Mouse (Mus musculus) erythroblast, embryonic 14.5 days (primary cell): ENCODE measurements at regions not wholly inside any gene's neighbourhood (a gene's known extent, or its start where the extent isn't known, plus 50 kb on each side); places are given as distances from the start of the nearest gene placed in this dataset.

Source experiments
- H3K27me3 ChIP-seq: 2 replicates; pipeline ENCODE4 v1.6.1; 2012; ENCODE audit warnings: inconsistent platforms; ENCODE audit not compliant: control insufficient read depth
- H3K36me3 ChIP-seq: 2 replicates; pipeline ENCODE4 v1.6.1; 2012; ENCODE audit warnings: mild to moderate bottlenecking, inconsistent platforms; ENCODE audit not compliant: control insufficient read depth
- H3K4me1 ChIP-seq: 2 replicates; pipeline ENCODE4 v1.6.1; 2012; ENCODE audit warnings: inconsistent platforms; ENCODE audit not compliant: control insufficient read depth
- H3K4me3 ChIP-seq: replicated peaks from 2 replicates; pipeline ENCODE3; 2012; ENCODE audit warnings: moderate library complexity, mild to moderate bottlenecking, inconsistent platforms
- H3K9me3 ChIP-seq: 2 replicates; pipeline ENCODE4 v1.6.1; 2012; ENCODE audit warnings: low read length, inconsistent platforms, mixed read lengths; ENCODE audit not compliant: control insufficient read depth
- GATA1 ChIP-seq: IDR thresholded peaks from 2 replicates; pipeline ENCODE4 v1.6.1; 2012; ENCODE audit warnings: low read length, inconsistent platforms, mixed read lengths
- TAL1 ChIP-seq: IDR thresholded peaks from 3 replicates; pipeline ENCODE4 v1.6.1; 2012; ENCODE audit warnings: low read length, inconsistent platforms, mixed read lengths

DNA sequence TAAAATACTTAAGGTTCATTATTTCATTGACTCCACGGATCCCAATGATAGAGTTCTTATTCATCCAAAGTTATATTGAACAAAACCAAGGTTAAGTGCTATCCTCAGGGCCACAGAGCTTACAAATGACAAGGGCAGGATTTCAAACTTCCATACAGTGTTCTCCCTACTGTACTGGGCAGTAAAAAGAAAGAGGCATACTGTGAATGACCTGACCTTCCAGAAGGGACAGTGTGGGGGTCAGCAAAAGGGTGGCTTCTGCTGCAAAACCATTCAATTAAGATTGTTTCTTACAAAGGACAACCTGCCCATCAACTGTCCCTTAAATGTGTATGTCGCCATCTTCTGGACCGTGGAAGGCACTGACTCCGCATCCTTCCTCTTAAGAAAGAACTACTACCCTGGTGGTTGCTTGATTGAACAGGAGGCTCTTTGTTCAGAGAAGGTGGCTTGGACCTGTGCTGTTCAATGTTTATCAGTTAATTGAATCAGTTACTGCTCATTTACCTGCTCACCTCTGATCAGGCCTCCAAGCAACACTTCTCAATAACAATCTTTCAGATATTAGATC, 384.4 kb downstream of the Ccser2 start:
- Histone ChIP-seq H3K4me1 (no peaks in the 10 kb centered on the region), H3K36me3 (no peaks in the 10 kb centered on the region), H3K9me3 (no peaks in the 10 kb centered on the region), H3K27me3 (no peaks in the 10 kb centered on the region), H3K4me3 (no peak overlapping the region)
- TF ChIP-seq GATA1 (no peak), TAL1 (no peak)

DNA sequence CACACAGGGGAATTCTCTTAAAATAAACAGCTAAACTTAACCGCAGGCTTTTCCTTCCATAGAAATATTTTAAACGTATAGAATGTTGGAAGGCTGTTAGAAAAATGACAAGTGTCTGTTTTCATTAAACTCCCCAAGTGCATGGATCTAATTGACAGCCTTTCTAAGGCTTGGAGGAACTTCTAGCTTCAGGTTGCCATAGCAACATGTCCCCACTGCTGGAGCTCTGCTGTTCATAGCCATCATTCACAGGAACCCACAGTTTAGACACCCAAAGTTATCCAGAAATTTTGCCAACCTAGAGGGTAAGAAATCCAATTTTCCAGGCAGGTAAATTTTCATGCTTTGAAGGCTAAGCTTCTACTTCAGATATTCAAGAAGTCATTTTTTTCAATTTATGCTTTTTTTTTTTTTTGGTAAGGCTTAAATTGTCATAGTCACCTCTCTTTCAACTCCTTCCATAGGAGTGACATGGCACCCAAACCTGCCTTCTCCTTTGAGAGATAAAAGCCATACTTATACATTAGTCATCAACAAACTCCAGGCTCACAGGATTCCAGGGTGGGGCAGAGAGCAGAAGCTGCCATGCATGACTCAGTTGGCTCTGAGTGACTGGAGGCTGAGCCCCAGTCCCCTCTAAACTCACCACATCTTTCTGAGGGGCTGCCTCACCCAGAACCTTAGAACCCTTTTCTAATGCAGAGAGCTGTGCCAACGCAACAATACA, 385.1 kb downstream of the Ccser2 start:
- no peak overlapping the region for H3K4me3 ChIP-seq
- no peaks in the 10 kb centered on the region for H3K9me3 ChIP-seq
- H3K36me3 ChIP-seq: no peaks in the 10 kb centered on the region
- no peak for TF ChIP-seq TAL1
- no peak for TF ChIP-seq GATA1
- no peaks in the 10 kb centered on the region for H3K27me3 ChIP-seq
- H3K4me1 ChIP-seq: no peaks in the 10 kb centered on the region

DNA sequence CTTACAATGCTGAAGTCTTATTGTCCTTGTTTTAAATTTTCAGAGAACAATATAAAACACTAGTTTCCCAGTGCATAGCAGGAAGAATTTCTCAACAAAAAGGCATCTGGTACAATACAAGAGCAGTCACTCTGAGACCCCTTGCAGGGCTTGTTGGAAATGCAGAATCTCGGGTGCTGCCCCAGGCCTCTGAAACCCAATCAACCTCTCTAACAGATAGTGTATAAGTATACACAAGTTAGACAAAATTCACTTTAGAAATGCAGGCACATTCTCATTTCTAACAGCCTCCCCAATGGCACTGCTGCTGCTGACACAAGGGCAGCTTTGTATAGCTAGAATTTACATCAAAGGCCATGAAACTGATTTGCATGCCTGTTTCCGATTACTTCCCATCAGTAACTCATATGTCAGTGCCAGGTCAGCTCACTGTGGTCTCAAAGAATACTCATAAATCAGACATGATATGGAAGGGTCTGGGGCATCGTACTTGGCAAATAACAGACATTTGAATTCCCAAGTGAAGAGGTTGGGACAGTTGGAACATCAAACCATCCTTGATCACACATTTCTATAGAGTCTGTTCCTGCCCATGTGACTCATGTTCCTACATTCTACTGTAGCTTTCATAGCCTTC, 405.2 kb downstream of the Ccser2 start:
- H3K27me3 ChIP-seq: no peaks in the 10 kb centered on the region
- H3K4me3 ChIP-seq: no peak overlapping the region
- no peak for TF ChIP-seq GATA1
- TF ChIP-seq TAL1: no peak
- no peaks in the 10 kb centered on the region for H3K36me3 ChIP-seq
- H3K9me3 ChIP-seq: no peaks in the 10 kb centered on the region; the same call in 1 of the 2 replicates
- no peaks in the 10 kb centered on the region for H3K4me1 ChIP-seq

DNA sequence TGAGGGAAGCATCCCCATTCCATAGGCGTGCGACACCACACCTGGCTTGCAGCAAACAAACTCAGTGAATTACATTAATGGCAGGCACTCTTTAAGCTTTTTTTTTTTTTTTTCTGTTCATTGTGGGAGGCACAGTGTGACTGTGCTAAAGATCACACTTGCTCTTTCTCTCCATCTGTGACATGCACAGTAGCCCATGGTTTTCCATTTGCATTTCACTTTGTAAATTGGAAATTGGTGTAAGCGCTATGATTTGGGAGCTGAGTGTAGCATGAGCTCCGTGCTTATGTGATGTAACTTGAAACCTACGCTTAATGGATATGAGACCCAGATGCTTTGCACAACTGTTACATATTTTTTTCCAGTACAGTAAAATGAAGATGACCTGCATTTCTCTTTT, 431.2 kb downstream of the Ccser2 start:
- Histone ChIP-seq H3K36me3 (no peaks in the 10 kb centered on the region), H3K27me3 (no peaks in the 10 kb centered on the region), H3K4me3 (no peak overlapping the region), H3K9me3 (no peaks in the 10 kb centered on the region), H3K4me1 (no peaks in the 10 kb centered on the region)
- TF ChIP-seq GATA1 (no peak), TAL1 (no peak)

DNA sequence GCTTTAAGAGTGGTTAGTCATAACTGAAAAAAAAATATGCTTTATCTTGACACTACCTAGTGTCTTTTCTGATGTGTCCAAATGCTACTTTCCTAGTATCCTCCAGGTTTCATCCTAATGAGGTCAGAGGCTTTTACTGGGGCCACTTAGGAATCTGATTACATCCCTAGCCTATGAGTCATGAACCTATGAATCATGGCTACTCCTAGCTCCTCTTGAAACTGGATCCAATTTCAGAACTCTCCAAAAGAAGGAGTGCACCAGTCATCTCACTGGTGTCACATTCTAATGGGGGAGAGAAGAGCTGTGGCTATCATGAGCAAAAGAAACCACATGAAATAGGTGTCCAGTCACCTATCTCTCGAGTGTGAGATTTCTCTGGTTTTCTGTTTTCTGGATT, 432.6 kb downstream of the 4930474N05Rik start:
- Histone ChIP-seq H3K9me3 (no peaks in the 10 kb centered on the region; the same call in 1 of the 2 replicates), H3K4me1 (no peaks in the 10 kb centered on the region), H3K27me3 (no peaks in the 10 kb centered on the region), H3K4me3 (no peak overlapping the region), H3K36me3 (no peaks in the 10 kb centered on the region)
- TF ChIP-seq TAL1 (no peak), GATA1 (no peak)

DNA sequence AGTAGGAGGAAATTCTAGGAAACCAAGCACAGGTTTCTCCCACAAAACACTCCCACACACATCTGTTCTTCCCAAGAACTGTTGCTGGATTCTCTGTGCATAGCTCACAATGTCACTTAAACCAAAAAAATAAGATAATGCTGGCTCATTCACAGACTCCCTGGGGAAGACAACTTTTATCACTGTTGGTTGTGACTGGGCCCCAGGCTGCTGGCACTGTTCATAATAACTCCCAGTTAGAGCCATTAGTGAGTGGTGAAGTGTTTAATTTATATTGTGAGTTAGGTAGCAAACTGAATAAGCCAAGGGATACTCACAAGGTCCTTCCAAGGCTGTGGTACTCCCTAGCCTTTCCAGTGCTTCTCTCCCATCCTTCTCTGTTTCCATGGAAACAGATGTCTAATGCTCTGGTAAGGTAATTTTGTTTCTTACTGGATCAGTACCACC, 430.9 kb downstream of the 4930474N05Rik start:
- Histone ChIP-seq H3K27me3 (no peaks in the 10 kb centered on the region), H3K4me3 (no peak overlapping the region), H3K36me3 (no peaks in the 10 kb centered on the region), H3K9me3 (no peaks in the 10 kb centered on the region; the same call in 1 of the 2 replicates), H3K4me1 (no peaks in the 10 kb centered on the region)
- TF ChIP-seq TAL1 (no peak), GATA1 (no peak)

DNA sequence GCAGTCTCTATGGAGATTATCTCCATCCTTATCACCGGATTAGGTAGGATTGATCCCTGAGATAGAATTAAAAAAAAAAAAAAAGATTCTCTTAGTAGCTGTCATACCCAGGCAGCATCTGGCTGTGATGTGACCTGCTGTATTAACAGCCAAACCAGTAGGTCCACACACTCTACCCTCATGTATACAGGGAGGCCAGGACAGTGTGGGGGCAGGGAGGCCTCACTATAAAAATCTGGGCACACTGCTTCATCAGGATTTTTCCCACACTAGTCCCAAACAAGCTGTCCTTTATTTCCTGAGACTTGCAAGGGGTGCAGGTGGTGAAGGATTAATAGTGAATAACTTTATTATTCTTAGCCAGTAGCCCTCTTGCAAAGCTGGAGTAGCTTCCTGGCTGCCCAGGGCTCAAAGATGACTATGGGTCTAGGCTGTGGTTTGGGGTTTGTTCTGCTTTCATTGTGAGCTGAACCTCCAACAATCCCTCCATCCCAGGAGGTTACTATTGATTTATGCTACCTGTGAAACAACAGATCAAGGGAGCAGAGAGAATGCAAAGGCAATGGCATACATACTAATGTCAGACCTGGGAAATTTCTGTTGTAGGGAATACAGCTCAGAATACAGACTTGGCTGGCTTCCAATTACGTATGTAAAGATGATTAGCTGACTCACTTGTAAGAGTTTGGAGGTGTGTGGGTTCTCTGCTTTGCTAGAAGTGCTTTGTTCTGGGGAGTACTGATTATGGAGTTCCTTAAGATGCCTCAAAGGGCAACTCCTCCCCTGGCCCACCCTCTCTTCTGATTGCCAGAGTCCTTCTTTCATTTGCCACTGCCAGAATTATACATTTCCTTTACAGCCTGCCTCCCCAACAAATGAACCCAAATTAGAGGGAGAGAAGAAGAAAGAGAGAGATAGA, 407.6 kb downstream of the 4930474N05Rik start:
- no peak for TF ChIP-seq TAL1
- TF ChIP-seq GATA1: no peak
- Histone ChIP-seq H3K9me3 (no peaks in the 10 kb centered on the region), H3K4me3 (no peak overlapping the region), H3K36me3 (no peaks in the 10 kb centered on the region), H3K4me1 (no peaks in the 10 kb centered on the region), H3K27me3 (no peaks in the 10 kb centered on the region)

DNA sequence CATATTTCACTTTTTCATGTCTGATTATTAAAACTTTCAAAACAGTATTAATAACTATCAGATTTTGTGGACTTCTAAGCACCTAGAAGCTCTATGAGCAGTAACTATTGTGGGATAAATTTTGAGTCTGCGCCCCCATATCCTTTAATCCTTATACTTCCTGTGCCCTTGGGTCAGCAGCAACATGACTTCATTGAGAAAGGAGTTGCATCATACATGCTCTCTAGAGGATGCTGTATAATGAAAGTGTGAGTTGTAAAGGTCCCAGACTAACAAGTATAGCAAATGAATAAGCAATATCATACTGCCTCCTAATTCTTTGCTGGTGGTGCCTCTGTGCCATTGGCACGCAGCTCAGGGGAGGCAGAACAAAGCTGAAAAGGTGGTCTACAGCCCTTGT, 404.6 kb downstream of the 4930474N05Rik start:
- no peak for TF ChIP-seq TAL1
- TF ChIP-seq GATA1: no peak
- Histone ChIP-seq H3K36me3 (no peaks in the 10 kb centered on the region), H3K4me3 (no peak overlapping the region), H3K27me3 (no peaks in the 10 kb centered on the region), H3K4me1 (no peaks in the 10 kb centered on the region), H3K9me3 (no peaks in the 10 kb centered on the region)

DNA sequence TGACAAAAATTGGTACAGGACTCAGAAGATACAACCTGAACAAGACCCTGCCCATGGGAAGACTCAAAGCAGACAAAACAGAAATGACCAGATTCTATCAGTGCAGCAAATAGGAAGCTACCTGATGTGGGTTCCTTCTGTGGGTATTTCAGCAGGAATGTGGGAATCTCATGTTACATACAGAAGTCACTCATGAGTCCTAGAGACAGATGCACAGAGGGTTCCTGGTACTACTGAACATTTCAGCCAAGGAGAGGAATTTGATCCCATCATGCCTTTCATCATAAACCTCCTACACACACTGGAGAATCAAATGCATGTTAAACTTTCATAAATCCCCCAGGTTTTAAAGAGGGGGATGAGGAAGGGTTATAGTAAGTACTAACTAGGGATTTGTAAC, 390.8 kb downstream of the 4930474N05Rik start:
- TF ChIP-seq GATA1 (no peak), TAL1 (no peak)
- Histone ChIP-seq H3K9me3 (no peaks in the 10 kb centered on the region), H3K4me1 (no peaks in the 10 kb centered on the region), H3K4me3 (no peak overlapping the region), H3K27me3 (no peaks in the 10 kb centered on the region), H3K36me3 (no peaks in the 10 kb centered on the region)
